Mouse (Mus musculus): ENCODE results near the gene Zfp990.
"Not testable (repeated sequence)": the region's sequence is repeated elsewhere in the genome, so short reads cannot be mapped to it uniquely, and the experiment has no call there.

The Zfp990 gene

DNA sequence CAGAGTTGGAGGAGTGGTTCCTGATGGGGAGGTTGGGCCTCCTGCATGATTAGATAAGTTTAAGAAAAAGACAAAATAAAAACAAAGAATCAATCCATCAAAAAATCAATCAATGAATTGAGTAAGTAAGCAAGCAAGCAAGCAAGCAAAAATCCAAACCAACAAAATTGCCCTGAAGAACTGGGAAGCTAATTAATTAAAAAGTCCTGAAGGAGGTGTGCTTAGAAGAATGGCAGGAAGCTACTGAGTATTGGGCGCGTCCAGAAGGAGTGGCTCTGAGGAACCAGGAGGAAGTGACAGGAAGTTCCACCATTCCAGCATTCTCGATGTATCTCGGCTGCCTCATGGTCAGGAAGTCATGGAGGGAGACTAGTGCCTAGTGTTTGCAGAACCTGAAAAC, at the start of gene Zfp990:
TSS of gene Zfp990 (plus strand) at position 301 of the 400 bp plus-strand sequence.
- not testable (repeated sequence) for DNase-seq

GRCm38 (mm10) chr4:145463553-145464253, 46.9 kb upstream of the Zfp990 start:
- DNase-seq: not testable (repeated sequence)

- no peak for DNase-seq
These were observed 32.4 kb upstream of the Zfp990 start for GRCm38 (mm10) chr4:145478128-145478527.

DNA sequence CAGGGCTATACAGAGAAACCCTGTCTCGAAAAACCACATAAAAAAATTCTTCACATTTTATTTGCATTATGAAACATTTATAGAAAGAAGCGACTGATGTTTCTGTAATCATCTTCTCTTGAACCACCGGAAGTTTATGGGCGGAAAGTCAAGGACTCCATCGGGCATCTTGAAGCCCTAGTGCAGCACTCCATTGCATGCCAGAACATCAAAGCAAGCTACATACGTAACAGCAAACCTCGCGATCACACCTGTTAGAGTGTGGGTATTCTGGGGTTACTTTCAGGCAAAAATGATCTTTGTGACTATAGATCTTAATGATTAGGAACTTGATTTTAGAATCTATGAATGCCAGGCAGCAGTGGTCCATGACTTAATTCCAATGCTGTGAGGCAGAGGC, 29.9 kb upstream of the Zfp990 start:
- DNase-seq: not testable (repeated sequence)

DNA sequence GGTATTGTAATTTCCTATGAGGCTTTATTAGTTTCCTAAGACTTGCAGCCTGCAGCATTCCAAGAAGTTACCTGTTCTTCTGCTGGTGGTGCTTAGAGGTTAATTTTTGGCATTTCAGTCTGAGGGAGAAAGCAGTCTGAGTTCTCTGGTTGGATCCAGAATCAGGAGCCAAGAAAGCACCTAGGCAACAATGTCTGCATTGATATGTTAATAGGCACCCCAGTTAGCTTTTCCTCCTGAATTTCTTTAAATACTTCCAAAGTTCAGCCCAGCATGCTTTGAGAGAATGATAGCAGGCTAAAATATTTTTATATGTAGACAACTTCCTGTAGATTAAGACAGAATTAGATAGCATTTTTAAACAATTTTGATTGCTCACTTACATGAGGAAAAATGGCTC, 21.2 kb upstream of the Zfp990 start:
- no peak for DNase-seq

DNA sequence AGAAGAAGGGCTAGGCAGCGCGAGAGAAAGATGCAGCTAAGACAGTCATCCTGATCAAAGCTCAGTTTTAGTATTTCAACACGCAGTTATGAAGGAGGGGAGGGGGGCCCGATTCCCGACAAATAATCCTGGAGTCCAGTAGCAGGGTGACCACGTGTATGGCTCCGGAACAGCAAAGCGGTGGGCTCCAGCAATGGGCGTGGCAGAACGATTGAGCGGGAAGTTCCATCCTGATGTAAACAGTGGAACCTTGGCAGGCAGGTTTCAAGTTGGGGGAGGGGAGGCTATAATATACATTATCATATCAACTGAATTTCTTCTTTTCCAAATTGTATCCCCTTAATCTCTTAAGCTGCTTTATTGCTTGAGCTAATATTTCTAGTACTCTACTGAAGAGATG, 18.4 kb upstream of the Zfp990 start:
- DNase-seq: no peak

- not testable (repeated sequence) for DNase-seq
These were observed 17.2 kb upstream of the Zfp990 start for GRCm38 (mm10) chr4:145493316-145493715.

DNA sequence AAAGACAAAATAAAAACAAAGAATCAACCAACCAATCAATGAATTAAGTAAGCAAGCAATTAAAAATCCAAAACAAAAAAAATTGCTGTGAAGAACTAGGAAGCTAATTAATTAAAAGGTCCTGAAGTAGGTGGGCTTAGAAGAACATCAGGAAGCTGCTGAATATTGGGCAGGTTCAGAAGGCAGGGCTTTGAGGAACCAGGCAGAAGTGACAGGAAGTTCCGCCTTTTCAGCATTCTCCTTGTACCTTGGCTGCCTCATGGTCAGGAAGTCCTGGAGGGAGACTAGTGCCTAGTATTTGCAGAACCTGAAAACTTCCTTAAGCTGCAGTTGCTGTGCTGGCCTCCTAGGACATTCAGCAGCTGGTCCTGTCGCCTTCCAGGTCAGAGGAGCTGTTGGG, 4.1 kb downstream of the Zfp990 start:
- not testable (repeated sequence) for DNase-seq

GRCm38 (mm10) chr4:145515776-145516565, 5.4 kb downstream of the Zfp990 start:
- DNase-seq: not testable (repeated sequence)

DNA sequence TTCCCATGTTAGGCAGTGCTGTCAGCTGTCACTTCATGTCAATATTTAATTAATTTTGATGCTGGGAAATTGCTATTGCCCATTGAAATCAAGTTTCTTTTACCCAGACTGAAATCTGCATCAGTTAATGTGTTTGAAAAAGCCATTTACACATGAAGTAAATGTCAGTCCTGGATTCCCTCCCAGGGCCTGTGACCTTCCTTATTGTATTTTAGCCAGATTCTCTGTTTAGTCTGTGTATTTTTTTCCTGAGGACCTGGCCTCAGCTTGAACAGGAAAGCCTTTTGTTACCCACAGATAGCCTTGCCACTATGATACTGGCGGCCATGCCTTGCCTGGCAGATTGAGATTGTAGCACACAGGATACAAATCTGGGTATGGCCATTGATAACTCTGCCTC, 6.8 kb downstream of the Zfp990 start:
- not testable (repeated sequence) for DNase-seq

DNA sequence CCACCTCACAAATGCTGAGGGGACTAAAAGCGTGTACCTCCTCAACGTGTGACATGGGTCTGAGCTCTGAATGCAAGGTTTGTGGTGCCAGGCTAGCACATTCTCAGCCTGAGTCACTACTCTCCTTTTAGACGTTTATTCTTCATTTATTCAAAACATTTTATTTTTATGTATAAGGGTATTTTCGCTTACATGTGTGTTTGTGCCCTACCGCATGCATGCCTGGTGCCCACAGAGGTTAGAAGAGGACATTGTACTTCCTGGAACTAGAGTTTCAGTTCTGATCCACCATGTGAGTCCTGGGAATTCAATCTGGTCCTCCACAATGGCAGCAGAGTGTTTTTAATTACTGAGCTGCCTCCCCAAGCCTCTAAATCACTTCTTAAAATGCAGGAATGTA, 33.3 kb downstream of the Zfp990 start:
- DNase-seq: not testable (repeated sequence)

GRCm38 (mm10) chr4:145545106-145545505, 34.5 kb downstream of the Zfp990 start:
- DNase-seq: not testable (repeated sequence)

- DNase-seq: not testable (repeated sequence)
These were observed 35.3 kb downstream of the Zfp990 start for GRCm38 (mm10) chr4:145545734-145546349.

DNA sequence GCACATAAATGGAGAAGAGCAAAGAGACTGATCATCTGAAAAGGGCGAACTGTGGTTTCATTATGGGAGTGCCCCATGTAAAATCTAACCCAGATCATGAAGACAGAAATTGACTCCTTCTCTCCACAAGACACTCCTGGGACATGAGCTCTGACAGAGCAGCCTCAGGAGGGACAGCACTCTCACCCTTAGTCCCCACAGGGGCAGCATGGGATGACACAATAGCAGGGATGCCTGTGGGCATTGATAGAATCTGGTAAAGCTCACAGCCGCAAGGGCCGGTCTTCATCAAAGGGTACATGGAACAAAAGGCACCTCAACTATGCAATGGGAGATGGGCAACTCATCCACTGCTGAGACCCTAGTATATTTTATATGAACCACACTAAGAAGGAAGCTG, 35.9 kb downstream of the Zfp990 start:
- DNase-seq: not testable (repeated sequence)

DNA sequence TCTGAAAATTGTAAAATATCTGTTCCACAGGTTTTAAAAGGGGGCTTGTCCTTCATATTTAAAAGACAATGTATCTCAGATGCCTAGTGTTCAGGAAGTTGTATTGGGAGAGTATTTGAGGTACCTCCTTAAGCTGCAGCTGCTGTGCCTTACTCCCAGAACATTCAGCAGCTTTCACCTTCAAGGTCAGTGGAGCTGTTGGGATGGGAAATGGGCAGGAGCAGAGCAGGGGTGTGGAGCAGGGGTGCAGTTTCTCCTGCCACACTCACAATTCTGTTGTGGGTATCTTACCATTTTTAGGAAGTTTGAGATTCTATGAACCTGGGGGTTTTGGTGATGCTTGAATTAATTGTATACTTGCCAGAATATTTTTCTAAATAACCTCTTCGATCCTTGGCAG, 46.1 kb downstream of the Zfp990 start:
- no peak for DNase-seq

GRCm38 (mm10) chr4:145559505-145560099, 49.0 kb downstream of the Zfp990 start:
- DNase-seq: no peak

DNA sequence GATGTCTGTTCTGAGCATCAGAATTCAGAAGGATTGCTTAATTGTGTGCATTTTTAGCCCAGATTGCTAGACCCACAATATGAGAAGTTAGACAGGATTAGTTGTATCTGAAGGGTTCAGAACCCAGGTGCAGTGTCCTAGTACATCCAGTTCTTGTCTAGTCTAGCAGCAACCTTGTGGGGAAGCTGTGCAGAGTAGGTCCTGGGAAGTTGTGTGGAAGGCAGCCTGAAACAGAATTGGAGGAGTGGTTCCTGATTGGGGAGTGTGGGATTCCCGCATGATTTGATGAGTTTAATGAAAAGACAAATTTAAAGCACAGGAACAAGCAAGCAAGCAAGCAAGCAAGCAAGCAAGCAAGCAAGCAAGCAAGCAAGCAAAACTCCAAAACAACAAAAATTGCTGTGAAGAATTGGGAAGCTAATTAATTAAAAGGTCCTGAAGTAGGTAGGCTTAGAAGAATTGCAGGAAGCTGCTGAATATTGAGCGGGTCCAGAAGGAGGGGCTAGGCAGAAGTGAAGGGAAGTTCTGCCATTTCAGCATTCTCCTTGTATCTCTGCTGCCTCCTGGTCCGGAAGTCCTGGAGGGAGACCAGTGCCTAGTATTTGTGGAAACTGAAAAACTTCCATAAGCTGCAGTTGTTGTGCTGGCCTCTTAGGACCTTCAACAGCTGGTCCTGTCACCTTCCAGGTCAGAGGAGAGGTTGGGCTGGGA, 53.7 kb downstream of the Zfp990 start:
- DNase-seq: no peak

DNA sequence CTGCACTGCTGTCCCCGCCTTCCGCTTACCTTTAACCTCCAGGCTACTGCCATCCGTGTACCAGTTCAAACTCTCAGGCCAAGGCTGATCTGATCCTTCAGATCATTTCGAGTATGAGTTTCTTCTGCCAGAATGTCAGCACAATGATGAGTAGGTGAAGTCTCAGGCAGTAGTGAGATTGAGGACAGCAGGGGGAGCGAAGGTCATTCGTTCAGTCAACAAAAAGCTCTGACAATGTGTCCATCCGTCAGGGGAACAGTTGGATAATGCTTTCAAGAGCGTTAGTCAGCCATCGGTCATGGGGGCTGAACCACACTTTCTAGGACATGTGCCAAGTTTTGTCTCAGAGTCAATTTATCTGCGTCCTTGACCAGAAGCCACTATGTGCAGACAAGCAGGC, 59.9 kb downstream of the Zfp990 start:
- not testable (repeated sequence) for DNase-seq

- not testable (repeated sequence) for DNase-seq
These were observed 66.1 kb downstream of the Zfp990 start for GRCm38 (mm10) chr4:145576623-145577022.

DNA sequence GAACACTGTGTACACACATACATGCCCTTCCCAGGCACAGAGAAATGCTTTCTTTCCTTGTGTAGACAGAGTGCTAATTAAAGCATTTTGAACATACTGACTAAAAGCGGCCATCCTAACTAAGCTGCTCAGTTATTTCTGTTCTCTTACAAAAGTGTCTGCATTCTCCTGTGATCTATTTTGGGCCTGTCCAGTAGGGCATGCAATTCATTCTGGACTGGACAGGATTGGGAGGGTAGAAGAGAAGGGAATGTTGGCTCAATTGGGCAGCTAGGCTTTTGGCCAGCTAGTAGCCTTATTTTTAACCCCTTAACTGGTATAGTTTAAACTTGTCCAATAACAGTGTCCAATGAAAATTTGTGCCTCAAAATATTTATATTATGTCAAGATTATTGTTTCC, 69.8 kb downstream of the Zfp990 start:
- not testable (repeated sequence) for DNase-seq

DNA sequence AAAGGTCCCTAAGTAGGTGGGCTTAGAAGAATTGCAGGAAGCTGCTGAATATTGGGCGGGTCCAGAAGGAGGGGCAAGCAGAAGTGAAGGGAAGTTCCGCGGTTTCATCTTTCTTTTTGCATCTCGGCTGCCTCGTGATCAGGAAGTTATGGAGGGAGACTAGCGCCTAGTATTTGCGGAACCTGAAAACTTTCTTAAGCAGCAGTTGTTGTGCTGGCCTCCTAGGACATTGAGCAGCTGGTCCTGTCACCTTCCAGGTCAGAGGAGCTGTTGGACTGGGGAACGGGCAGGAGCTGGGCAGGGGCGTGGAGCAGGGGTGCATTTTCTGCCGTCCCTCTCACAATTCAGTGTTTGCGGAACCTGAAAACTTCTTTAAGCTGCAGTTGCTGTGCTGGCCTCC, 74.5 kb downstream of the Zfp990 start, which contains the start of gene Gm13212:
TSS of gene Gm13212 (plus strand) at position 89 of the 400 bp plus-strand sequence.
- DNase-seq: not testable (repeated sequence)

- DNase-seq: not testable (repeated sequence)
These were observed 75.5 kb downstream of the Zfp990 start for GRCm38 (mm10) chr4:145586046-145586445.

Data from layer of hippocampus, adult 9-11 months (tissue).